17 mouse cellular contexts compared by ENCODE assay signal in the genomic region with DNA sequence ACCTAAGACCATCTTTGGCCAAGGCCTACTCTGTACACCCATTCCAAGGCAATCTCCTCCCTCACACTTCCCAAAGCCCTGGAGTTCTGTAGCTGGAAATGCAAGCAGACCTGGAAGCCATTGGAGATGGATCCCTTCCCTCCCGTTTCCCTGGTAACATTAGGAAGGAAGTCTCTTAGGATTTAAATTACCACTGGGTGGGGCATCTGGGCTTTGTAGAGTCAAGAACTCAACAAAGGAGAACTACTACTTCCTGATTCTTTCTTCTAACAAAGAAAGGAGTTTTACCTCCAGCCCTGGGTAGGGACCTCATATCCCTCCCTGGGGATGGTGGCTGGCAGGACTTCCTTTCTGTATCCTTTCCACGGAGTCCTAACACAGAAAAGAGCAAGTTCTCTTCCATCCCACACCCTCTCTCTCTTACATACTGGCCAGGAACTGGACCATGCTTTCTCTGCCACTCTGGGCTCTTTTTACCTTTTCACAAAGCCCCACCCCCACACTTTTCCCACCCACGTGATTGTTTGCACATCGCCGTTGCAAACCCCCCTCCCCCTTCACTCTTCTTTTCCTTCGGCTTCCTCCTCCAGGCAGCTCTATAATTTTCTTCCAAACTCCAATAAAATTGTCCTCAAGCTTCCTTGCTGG. TPM values are rescaled to one million over a fixed set of nuclear protein-coding genes. Genes with fewer than 3 reads are reported as not detected.
DNase-seq lines count a peak whose midpoint lies in the region; ATAC-seq lines count a peak whose summit lies in the region.
"Had no signal": no experiment of that assay in that cellular context is flagged by ENCODE, and none has a peak within 500 bp of the region (broad histone marks: within the 10 kb centered on the region; RNA-seq: fewer than 3 reads in every experiment).

No protein-coding gene starts in this region.

- H3K9ac ChIP-seq in forebrain, embryonic 12.5 days = no peak overlapping the region
- no peak overlapping the region for H3K9ac ChIP-seq in midbrain, embryonic 14.5 days (replicated peaks; ENCODE audit: low read length)
- no peak overlapping the region for H3K9ac ChIP-seq in limb, embryonic 13.5 days
- H3K9ac ChIP-seq: embryonic facial prominence, embryonic 13.5 days; liver, embryonic 13.5 days had no signal

- 66% methylated on average over 6 of the region's 6 CpGs for WGBS in forebrain, embryonic 10.5 days
- WGBS in forebrain, embryonic 12.5 days = 59% methylated on average over 6 of the region's 6 CpGs
- WGBS in midbrain, embryonic 10.5 days = 61% methylated on average over 6 of the region's 6 CpGs
- WGBS in midbrain, embryonic 14.5 days = 55% methylated on average over 6 of the region's 6 CpGs
- 34% methylated on average over 6 of the region's 6 CpGs for WGBS in limb, embryonic 13.5 days

- no peaks in the 10 kb centered on the region for H3K27me3 ChIP-seq in forebrain, embryonic 10.5 days (ENCODE audit: poor library complexity, severe bottlenecking)
- no peaks in the 10 kb centered on the region for H3K27me3 ChIP-seq in forebrain, embryonic 12.5 days
- H3K27me3 ChIP-seq in midbrain, embryonic 10.5 days (ENCODE audit: low read depth, poor library complexity, severe bottlenecking) = no peaks in the 10 kb centered on the region
- no peaks in the 10 kb centered on the region for H3K27me3 ChIP-seq in midbrain, embryonic 14.5 days (ENCODE audit: control insufficient read depth, insufficient read depth, low read length)
- H3K27me3 ChIP-seq in limb, embryonic 13.5 days = no peaks in the 10 kb centered on the region
- H3K27me3 ChIP-seq: CH12.LX; embryonic facial prominence, embryonic 13.5 days; liver, embryonic 13.5 days had no signal

- peak overlapping the region; percentile 44; the same call in 1 of the 2 replicates for H3K27ac ChIP-seq in forebrain, embryonic 10.5 days
- no peak overlapping the region for H3K27ac ChIP-seq in forebrain, embryonic 12.5 days
- 0 out of 2 replicates have a peak overlapping the region, but pooled peaks have one; percentile 19 for H3K27ac ChIP-seq in midbrain, embryonic 10.5 days (replicated peaks)
- H3K27ac ChIP-seq in midbrain, embryonic 14.5 days (replicated peaks; ENCODE audit: low read depth, low read length) = no peak overlapping the region
- H3K27ac ChIP-seq in limb, embryonic 13.5 days = peak overlapping the region; percentile 61; the same call in 1 of the 2 replicates
- H3K27ac ChIP-seq: embryonic facial prominence, embryonic 13.5 days; layer of hippocampus, adult 2 months; liver, embryonic 13.5 days had no signal

- no peaks in the 10 kb centered on the region for H3K36me3 ChIP-seq in forebrain, embryonic 10.5 days (replicated peaks)
- H3K36me3 ChIP-seq in forebrain, embryonic 12.5 days (replicated peaks) = no peaks in the 10 kb centered on the region
- no peaks in the 10 kb centered on the region for H3K36me3 ChIP-seq in midbrain, embryonic 10.5 days
- H3K36me3 ChIP-seq in midbrain, embryonic 14.5 days (ENCODE audit: control insufficient read depth, insufficient read depth, low read length) = no peaks in the 10 kb centered on the region
- H3K36me3 ChIP-seq in limb, embryonic 13.5 days = no peaks in the 10 kb centered on the region
- H3K36me3 ChIP-seq: embryonic facial prominence, embryonic 13.5 days; liver, embryonic 13.5 days had no signal

- DNase-seq in forebrain, embryonic 10.5 days (ENCODE audit: extremely low spot score, low spot score) = no peak
- DNase-seq in midbrain, embryonic 10.5 days (ENCODE audit: low spot score) = no peak
- DNase-seq in midbrain, embryonic 14.5 days = no peak
- DNase-seq in gastrocnemius, postnatal 10 days = no peak
- no peak for DNase-seq in left cerebral cortex, adult 11 months (ENCODE audit: low spot score)
- DNase-seq: adrenal gland, postnatal 36 days; gastrocnemius, adult 2 months; heart, postnatal 36 days; liver, embryonic 13.5 days; thymus, adult 2 months had no signal

- H3K4me3 ChIP-seq in forebrain, embryonic 10.5 days = no peak overlapping the region
- no peak overlapping the region for H3K4me3 ChIP-seq in forebrain, embryonic 12.5 days (replicated peaks)
- no peak overlapping the region for H3K4me3 ChIP-seq in midbrain, embryonic 10.5 days
- no peak overlapping the region for H3K4me3 ChIP-seq in midbrain, embryonic 14.5 days (replicated peaks; ENCODE audit: low read depth, low read length)
- H3K4me3 ChIP-seq in limb, embryonic 13.5 days = no peak overlapping the region
- H3K4me3 ChIP-seq: embryonic facial prominence, embryonic 13.5 days; gastrocnemius, adult 2 months; layer of hippocampus, adult 2 months; liver, embryonic 13.5 days had no signal

- no peak for ATAC-seq in forebrain, embryonic 12.5 days (ENCODE audit: low FRiP score)
- ATAC-seq in midbrain, embryonic 14.5 days (ENCODE audit: low FRiP score, low TSS enrichment) = no peak
- no peak for ATAC-seq in limb, embryonic 13.5 days (ENCODE audit: low FRiP score, low read depth)
- no peak for ATAC-seq in erythroid progenitor cell, adult 5-6 weeks (replicated peaks; ENCODE audit: low FRiP score, poor library complexity, severe bottlenecking)
- ATAC-seq: forebrain, embryonic 16.5 days had no signal

- H3K4me1 ChIP-seq in forebrain, embryonic 10.5 days = peaks cover 36% of the 10 kb centered on the region
- peaks cover 11% of the 10 kb centered on the region for H3K4me1 ChIP-seq in forebrain, embryonic 12.5 days
- H3K4me1 ChIP-seq in midbrain, embryonic 10.5 days = peaks cover 17% of the 10 kb centered on the region
- H3K4me1 ChIP-seq in midbrain, embryonic 14.5 days (ENCODE audit: control insufficient read depth, insufficient read depth, low read length) = no peaks in the 10 kb centered on the region
- peaks cover 35% of the 10 kb centered on the region for H3K4me1 ChIP-seq in limb, embryonic 13.5 days
- H3K4me1 ChIP-seq: liver, embryonic 13.5 days had no signal

- H3K4me2 ChIP-seq in forebrain, embryonic 12.5 days = no peak overlapping the region
- H3K4me2 ChIP-seq in midbrain, embryonic 14.5 days (ENCODE audit: low read length) = no peak overlapping the region
- no peak overlapping the region for H3K4me2 ChIP-seq in limb, embryonic 13.5 days (replicated peaks)
- H3K4me2 ChIP-seq: embryonic facial prominence, embryonic 13.5 days; liver, embryonic 13.5 days had no signal

- no peaks in the 10 kb centered on the region for H3K9me3 ChIP-seq in forebrain, embryonic 10.5 days
- no peaks in the 10 kb centered on the region for H3K9me3 ChIP-seq in forebrain, embryonic 12.5 days
- no peaks in the 10 kb centered on the region for H3K9me3 ChIP-seq in midbrain, embryonic 10.5 days (replicated peaks)
- no peaks in the 10 kb centered on the region for H3K9me3 ChIP-seq in midbrain, embryonic 14.5 days (ENCODE audit: control insufficient read depth, low read length)
- H3K9me3 ChIP-seq in limb, embryonic 13.5 days = no peaks in the 10 kb centered on the region
- H3K9me3 ChIP-seq: embryonic facial prominence, embryonic 13.5 days; liver, embryonic 13.5 days had no signal

RNA-seq across cellular contexts. Expression of gene Anpep, which starts 8.3 kb away (rescaled TPM):
- 2.8 and 4.6 TPM in 2 replicates for polyA plus RNA-seq in forebrain, embryonic 10.5 days (2016; fragmentation: Nextera tagmentation; extraction: Ambion mirVana)
- polyA plus RNA-seq in forebrain, embryonic 12.5 days (2016; fragmentation: Nextera tagmentation; extraction: Ambion mirVana) = 1.9 and 2.9 TPM in 2 replicates
- 3.9 and 5.5 TPM in 2 replicates for polyA plus RNA-seq in midbrain, embryonic 10.5 days (2016; fragmentation: Nextera tagmentation; extraction: Ambion mirVana)
- polyA plus RNA-seq in midbrain, embryonic 14.5 days (2014; fragmentation: Nextera tagmentation; extraction: Ambion mirVana) = 2.1 and 4.1 TPM in 2 replicates
- 15.2 and 18.4 TPM in 2 replicates for polyA plus RNA-seq in limb, embryonic 13.5 days (2015; fragmentation: Nextera tagmentation; extraction: Ambion mirVana)
- 10 to 100 TPM; 11.8 to 22.7 TPM for total RNA-seq in gastrocnemius, postnatal 10 days (2021)
- total RNA-seq in erythroid progenitor cell, adult 5-6 weeks (2015; ENCODE audit: low replicate concordance) = not detected in 2 replicates
- not detected in 2 replicates for total RNA-seq in erythroid progenitor cell, adult 5-6 weeks (2017; ENCODE audit: low replicate concordance)

RNA-seq across cellular contexts. Expression of gene Ap3s2, which starts 51.3 kb away (rescaled TPM):
- 49.2 and 51.2 TPM in 2 replicates for polyA plus RNA-seq in forebrain, embryonic 10.5 days (2016; fragmentation: Nextera tagmentation; extraction: Ambion mirVana)
- polyA plus RNA-seq in forebrain, embryonic 12.5 days (2016; fragmentation: Nextera tagmentation; extraction: Ambion mirVana) = 48.2 and 58.7 TPM in 2 replicates
- 52.3 and 55.1 TPM in 2 replicates for polyA plus RNA-seq in midbrain, embryonic 10.5 days (2016; fragmentation: Nextera tagmentation; extraction: Ambion mirVana)
- polyA plus RNA-seq in midbrain, embryonic 14.5 days (2014; fragmentation: Nextera tagmentation; extraction: Ambion mirVana) = 43.6 and 51.1 TPM in 2 replicates
- polyA plus RNA-seq in limb, embryonic 13.5 days (2015; fragmentation: Nextera tagmentation; extraction: Ambion mirVana) = 31.6 and 32.6 TPM in 2 replicates
- total RNA-seq in gastrocnemius, postnatal 10 days (2021) = 10 to 100 TPM; 20.6 to 21.9 TPM
- total RNA-seq in erythroid progenitor cell, adult 5-6 weeks (2015; ENCODE audit: low replicate concordance) = 6.7 and 6.8 TPM in 2 replicates
- 1.5 and 1.9 TPM in 2 replicates for total RNA-seq in erythroid progenitor cell, adult 5-6 weeks (2017; ENCODE audit: low replicate concordance)

RNA-seq across cellular contexts. Expression of gene Mesp2, which starts 58.7 kb away (rescaled TPM):
- 0.40 and 0.79 TPM in 2 replicates for polyA plus RNA-seq in forebrain, embryonic 10.5 days (2016; fragmentation: Nextera tagmentation; extraction: Ambion mirVana)
- 0.46 and 0.75 TPM in 2 replicates for polyA plus RNA-seq in forebrain, embryonic 12.5 days (2016; fragmentation: Nextera tagmentation; extraction: Ambion mirVana)
- polyA plus RNA-seq in midbrain, embryonic 10.5 days (2016; fragmentation: Nextera tagmentation; extraction: Ambion mirVana) = 0.53 and 0.61 TPM in 2 replicates
- 1.1 and 1.8 TPM in 2 replicates for polyA plus RNA-seq in midbrain, embryonic 14.5 days (2014; fragmentation: Nextera tagmentation; extraction: Ambion mirVana)
- 0.19 and 0.22 TPM in 2 replicates for polyA plus RNA-seq in limb, embryonic 13.5 days (2015; fragmentation: Nextera tagmentation; extraction: Ambion mirVana)
- total RNA-seq in gastrocnemius, postnatal 10 days (2021) = under 1 TPM in 1 of 2 experiments, not detected in 1; 0.19 TPM
- not detected in 2 replicates for total RNA-seq in erythroid progenitor cell, adult 5-6 weeks (2015; ENCODE audit: low replicate concordance)
- not detected in 2 replicates for total RNA-seq in erythroid progenitor cell, adult 5-6 weeks (2017; ENCODE audit: low replicate concordance)
- total RNA-seq: CH12.LX; gastrocnemius, adult 2 months had no signal

Comparison
In these comparisons a context has a peak if more than half of its experiments do, and no peak if none do; other contexts are left out.
1. H3K27ac ChIP-seq: peak in forebrain, embryonic 10.5 days (single experiment), midbrain, embryonic 10.5 days (single experiment) and limb, embryonic 13.5 days (single experiment); none in forebrain, embryonic 12.5 days (single experiment) and midbrain, embryonic 14.5 days (single experiment).